Mouse (Mus musculus) liver, embryonic 15.5 days (tissue): ENCODE results near the gene Gm6351. TPM values are rescaled to one million over a fixed set of nuclear protein-coding genes. Genes with fewer than 3 reads are reported as not detected.
"Not testable (repeated sequence)": the region's sequence is repeated elsewhere in the genome, so short reads cannot be mapped to it uniquely, and the experiment has no call there.

ENCODE experiments used
- ATAC-seq: fragments of 200-750 bp; cut with Nextera tagmentation; 2 replicates; pipeline ENCODE4 v1.8.0; 2017; ENCODE audit warnings: moderate number of reproducible peaks, mild to moderate bottlenecking, moderate library complexity; ENCODE audit not compliant: insufficient read depth
- H3K27ac ChIP-seq: fragments of 300-500 bp; sonication (generic); replicated peaks from 2 replicates; pipeline ENCODE4 v1.5.1; 2015; ENCODE audit warnings: mild to moderate bottlenecking, inconsistent platforms
- H3K27me3 ChIP-seq: fragments of 300-500 bp; sonication (generic); 2 replicates; pipeline ENCODE4 v1.6.1; 2015; ENCODE audit warnings: mild to moderate bottlenecking, inconsistent platforms
- H3K36me3 ChIP-seq: fragments of 300-500 bp; sonication (generic); replicated peaks from 2 replicates; pipeline ENCODE4 v1.6.1; 2015; ENCODE audit warnings: moderate library complexity, mild to moderate bottlenecking, inconsistent platforms
- H3K4me1 ChIP-seq: fragments of 300-500 bp; sonication (generic); replicated peaks from 2 replicates; pipeline ENCODE4 v1.6.1; 2015; ENCODE audit warnings: inconsistent platforms
- H3K4me2 ChIP-seq: fragments of 300-500 bp; sonication (generic); 2 replicates; pipeline ENCODE4 v1.6.1; 2015; ENCODE audit warnings: moderate library complexity, mild to moderate bottlenecking, inconsistent platforms
- H3K4me3 ChIP-seq: fragments of 300-500 bp; sonication (generic); replicated peaks from 2 replicates; pipeline ENCODE4 v1.5.1; 2015; ENCODE audit warnings: mild to moderate bottlenecking, inconsistent platforms
- H3K9ac ChIP-seq: fragments of 300-500 bp; sonication (generic); 2 replicates; pipeline ENCODE4 v1.6.1; 2015; ENCODE audit warnings: moderate library complexity, mild to moderate bottlenecking, inconsistent platforms
- H3K9me3 ChIP-seq: fragments of 300-500 bp; sonication (generic); replicated peaks from 2 replicates; pipeline ENCODE4 v1.6.1; 2016; ENCODE audit warnings: inconsistent platforms
- WGBS: fragments of 180-500 bp; shearing (Covaris S2); methylation state at CpG from one replicate; pipeline ENCODE4 v1.1.7; 2015; ENCODE audit warnings: mixed read lengths; ENCODE audit not compliant: insufficient replicate concordance; 5-methylcytosine and 5-hydroxymethylcytosine counted together
- polyA plus RNA-seq: library from polyadenylated mRNA; unstranded; fragments of >200 nt; fragmentation: Nextera tagmentation; extraction: Ambion mirVana; gene quantifications from 2 replicates; pipeline ENCODE4 v1.2.1, GENCODE M21; 2015

The Gm6351 gene
- polyA plus RNA-seq: not detected in 2 replicates

- WGBS: no CpG with 5 or more reads among the region's 3 CpGs
- H3K4me2 ChIP-seq, H3K36me3 ChIP-seq, H3K4me1 ChIP-seq, H3K9me3 ChIP-seq, ATAC-seq, H3K27me3 ChIP-seq, H3K27ac ChIP-seq, H3K9ac ChIP-seq, H3K4me3 ChIP-seq: not testable (repeated sequence)
Measured at GRCm38 (mm10) chr5:94076085-94076484, at the start of gene Gm6351. Gm6351 (plus strand) TSS chr5:94076385.

GRCm38 (mm10) chr5:94070445-94070844 lies 5.7 kb upstream of the Gm6351 start, which contains the start of gene BC061212:
BC061212 (minus strand) TSS chr5:94070545.
- H3K4me1 ChIP-seq, H3K9ac ChIP-seq, ATAC-seq, H3K9me3 ChIP-seq, H3K27ac ChIP-seq, H3K27me3 ChIP-seq, H3K4me3 ChIP-seq, H3K36me3 ChIP-seq, H3K4me2 ChIP-seq: not testable (repeated sequence)
- WGBS: no CpG with 5 or more reads among the region's 1 CpGs

Other genes with a start within 250 kb of the Gm6351 start
- gene Gm7792, start 232.6 kb upstream of the Gm6351 start, polyA plus RNA-seq: not detected in 2 replicates
- gene Gm16429, start 147.3 kb upstream of the Gm6351 start, polyA plus RNA-seq: not detected in 2 replicates
- gene BC061212, start 5.8 kb upstream of the Gm6351 start, polyA plus RNA-seq: not detected in 2 replicates
- not detected in 2 replicates for gene Gm3106, start 141.6 kb downstream of the Gm6351 start, polyA plus RNA-seq
- gene A430089I19Rik, start 230.4 kb downstream of the Gm6351 start, polyA plus RNA-seq: not detected in 2 replicates
- gene Gm6502, start 238.1 kb downstream of the Gm6351 start, polyA plus RNA-seq: not detected in 2 replicates